Mouse (Mus musculus): Measurements from ENCODE around the gene Tspan31. TPM values are rescaled to one million over a fixed set of nuclear protein-coding genes. Genes with fewer than 3 reads are reported as not detected.
A peak's percentile ranks its signal among the peaks of the same experiment; 100 is the strongest.

Tspan31 gene
- polyA plus RNA-seq, 1 experiment from 2014 or later = 154 TPM

- peaks cover 21% of the 10 kb centered on the region; the same call in 1 of the 2 replicates for H3K36me3 ChIP-seq
These were observed 29.8 kb upstream of the Tspan31 start for GRCm38 (mm10) chr10:127099868-127100267.

DNA sequence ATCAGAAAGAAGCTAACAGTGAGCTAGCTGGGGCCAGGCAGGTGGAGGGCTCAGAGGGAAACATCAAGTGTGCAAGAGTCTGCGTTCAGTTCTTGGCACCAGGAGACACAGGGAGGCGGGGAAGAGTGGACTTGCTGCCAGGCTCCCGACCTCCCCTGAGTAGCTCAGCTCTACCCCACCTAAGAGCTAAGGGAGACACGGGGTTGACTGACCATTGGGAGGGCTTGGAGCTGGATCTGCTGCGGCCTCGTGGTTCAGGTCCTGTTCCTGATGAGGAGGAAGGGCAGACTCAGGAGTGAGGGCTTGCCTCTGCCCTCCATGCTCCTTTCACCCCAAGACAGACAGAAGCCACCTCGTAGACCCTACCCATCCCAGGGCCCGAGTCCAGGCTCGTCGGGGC lies 29.1 kb upstream of the Tspan31 start:
- peaks cover 21% of the 10 kb centered on the region; the same call in 1 of the 2 replicates for H3K36me3 ChIP-seq
- 91% methylated on average over 10 of the region's 10 CpGs for WGBS

More at GRCm38 (mm10) chr10:127099868-127100267, 29.8 kb upstream of the Tspan31 start:
- H3K4me1 ChIP-seq = no peaks in the 10 kb centered on the region
- H3K4me3 ChIP-seq (replicated peaks) = no peak overlapping the region
- H3K27ac ChIP-seq = no peak overlapping the region
- H3K9me3 ChIP-seq = no peaks in the 10 kb centered on the region
- H3K4me2 ChIP-seq = no peak overlapping the region
- no peaks in the 10 kb centered on the region for H3K27me3 ChIP-seq (replicated peaks)
- ATAC-seq (ENCODE audit: insufficient read depth, low FRiP score, low read depth) = no peak
- WGBS = 87% methylated on average over 15 of the region's 15 CpGs
- no peak overlapping the region for H3K9ac ChIP-seq

DNA sequence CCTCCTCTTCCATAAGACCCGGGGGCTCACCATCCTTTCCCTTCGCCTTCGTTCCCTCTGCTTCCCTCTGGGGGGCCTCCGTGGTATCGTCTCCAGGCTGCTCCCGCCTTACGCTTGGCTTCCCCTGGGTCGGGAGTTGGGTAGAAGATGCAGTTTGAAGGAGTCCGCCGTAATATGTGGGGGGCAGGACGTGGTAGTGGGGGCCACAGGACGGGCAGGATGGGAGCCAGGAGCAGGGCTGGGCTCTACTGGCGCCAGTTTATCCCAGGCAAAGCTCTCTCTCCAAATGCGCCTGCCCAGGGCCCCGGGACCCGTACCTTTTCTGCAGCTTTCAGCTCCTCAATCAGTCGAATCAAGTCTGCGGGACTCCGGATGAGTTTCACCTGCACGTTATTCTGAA lies 28.4 kb upstream of the Tspan31 start:
- Histone ChIP-seq H3K9ac (no peak overlapping the region), H3K27me3 (replicated peaks) (no peaks in the 10 kb centered on the region), H3K27ac (no peak overlapping the region), H3K4me3 (replicated peaks) (no peak overlapping the region), H3K4me1 (no peaks in the 10 kb centered on the region), H3K9me3 (no peaks in the 10 kb centered on the region), H3K36me3 (peaks cover 21% of the 10 kb centered on the region; the same call in 1 of the 2 replicates), H3K4me2 (no peak overlapping the region)
- no peak for ATAC-seq (ENCODE audit: insufficient read depth, low FRiP score, low read depth)
- 81% methylated on average over 20 of the region's 20 CpGs for WGBS

More for the DNA sequence above, 29.1 kb upstream of the Tspan31 start:
- Histone ChIP-seq H3K4me2 (no peak overlapping the region), H3K9me3 (no peaks in the 10 kb centered on the region), H3K27ac (no peak overlapping the region), H3K9ac (no peak overlapping the region), H3K4me3 (replicated peaks) (no peak overlapping the region), H3K4me1 (no peaks in the 10 kb centered on the region), H3K27me3 (replicated peaks) (no peaks in the 10 kb centered on the region)
- no peak for ATAC-seq (ENCODE audit: insufficient read depth, low FRiP score, low read depth)

- H3K36me3 ChIP-seq = peaks cover 22% of the 10 kb centered on the region; the same call in 1 of the 2 replicates
- no peaks in the 10 kb centered on the region for H3K9me3 ChIP-seq
- no peak overlapping the region for H3K9ac ChIP-seq
- H3K27me3 ChIP-seq (replicated peaks) = peaks cover 40% of the 10 kb centered on the region
- peaks cover 15% of the 10 kb centered on the region for H3K4me1 ChIP-seq
- 25% methylated on average over 7 of the region's 7 CpGs for WGBS
- no peak overlapping the region for H3K4me3 ChIP-seq (replicated peaks)
- H3K27ac ChIP-seq = no peak overlapping the region
- H3K4me2 ChIP-seq = no peak overlapping the region
- ATAC-seq (ENCODE audit: insufficient read depth, low FRiP score, low read depth) = peak; percentile 64; the same call in 1 of the 2 replicates
These were observed 24.3 kb upstream of the Tspan31 start for GRCm38 (mm10) chr10:127094382-127094802.

DNA sequence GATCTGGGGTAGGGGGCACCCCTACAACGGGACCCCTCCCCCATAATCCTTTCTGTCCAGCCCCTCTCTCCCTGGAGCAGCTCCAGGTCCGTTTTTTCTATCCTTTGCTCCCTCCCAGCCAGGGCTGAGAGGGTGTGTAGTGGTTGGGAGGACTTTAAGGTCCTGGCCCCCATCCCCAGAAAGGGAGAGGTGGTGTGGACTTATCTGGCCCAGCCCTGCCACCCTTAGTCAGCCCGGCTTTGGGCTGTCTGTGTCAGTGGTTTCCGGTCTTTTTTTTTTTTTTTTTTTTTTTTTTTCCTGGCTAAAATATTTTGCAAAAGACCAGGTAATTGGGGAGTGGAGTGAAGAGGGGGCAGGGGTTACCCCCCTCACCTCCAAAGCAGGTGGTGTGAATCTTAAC lies 22.7 kb upstream of the Tspan31 start:
- Histone ChIP-seq H3K36me3 (0 out of 2 replicates have a peak, but pooled peaks cover 9% of the 10 kb centered on the region), H3K9me3 (no peaks in the 10 kb centered on the region), H3K27me3 (replicated peaks) (peaks cover 52% of the 10 kb centered on the region), H3K9ac (no peak overlapping the region), H3K4me3 (replicated peaks) (no peak overlapping the region), H3K4me1 (peaks cover 15% of the 10 kb centered on the region), H3K4me2 (no peak overlapping the region), H3K27ac (no peak overlapping the region)
- 45% methylated on average over 4 of the region's 4 CpGs for WGBS
- no peak for ATAC-seq (ENCODE audit: insufficient read depth, low FRiP score, low read depth)

- peak overlapping the region; percentile 28 for H3K4me3 ChIP-seq (replicated peaks)
These were observed 21.7 kb upstream of the Tspan31 start for GRCm38 (mm10) chr10:127091507-127092396.

GRCm38 (mm10) chr10:127090560-127091411 lies 20.7 kb upstream of the Tspan31 start:
- Histone ChIP-seq H3K9me3 (no peaks in the 10 kb centered on the region), H3K36me3 (0 out of 2 replicates have a peak, but pooled peaks cover 3% of the 10 kb centered on the region), H3K4me3 (replicated peaks) (peak overlapping the region; percentile 28), H3K4me1 (peaks cover 15% of the 10 kb centered on the region), H3K4me2 (peak overlapping the region; percentile 49), H3K27me3 (replicated peaks) (peaks cover 56% of the 10 kb centered on the region), H3K27ac (no peak overlapping the region), H3K9ac (no peak overlapping the region)
- no peak for ATAC-seq (ENCODE audit: insufficient read depth, low FRiP score, low read depth)
- WGBS = 14% methylated on average over 57 of the region's 57 CpGs

More at GRCm38 (mm10) chr10:127091507-127092396, 21.7 kb upstream of the Tspan31 start:
- 0 out of 2 replicates have a peak, but pooled peaks cover 3% of the 10 kb centered on the region for H3K36me3 ChIP-seq
- no peaks in the 10 kb centered on the region for H3K9me3 ChIP-seq
- ATAC-seq (ENCODE audit: insufficient read depth, low FRiP score, low read depth) = peak; percentile 16; the same call in 1 of the 2 replicates
- WGBS = 14% methylated on average over 48 of the region's 51 CpGs
- H3K4me1 ChIP-seq = peaks cover 15% of the 10 kb centered on the region
- peaks cover 56% of the 10 kb centered on the region for H3K27me3 ChIP-seq (replicated peaks)
- peak overlapping the region; percentile 49 for H3K4me2 ChIP-seq
- no peak overlapping the region for H3K27ac ChIP-seq
- no peak overlapping the region for H3K9ac ChIP-seq

DNA sequence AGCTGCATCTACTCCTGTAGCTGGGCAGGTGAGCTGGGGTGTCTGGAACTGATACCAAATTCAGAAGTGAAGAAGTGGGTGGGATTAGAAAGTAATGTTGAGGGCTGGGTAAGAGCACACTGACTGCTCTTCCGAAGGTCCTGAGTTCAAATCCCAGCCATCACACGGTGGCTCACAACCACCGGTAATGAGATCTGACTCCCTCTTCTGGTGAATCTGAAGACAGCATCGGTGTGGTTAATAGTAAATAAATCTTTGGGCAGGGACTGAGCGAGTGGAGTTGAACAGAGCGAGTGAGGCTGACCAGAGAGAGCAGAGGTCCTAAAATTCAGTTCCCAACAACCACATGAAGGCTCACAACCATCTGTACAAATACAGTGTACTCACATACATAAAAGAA lies 15.6 kb upstream of the Tspan31 start:
- Histone ChIP-seq H3K4me1 (peaks cover 21% of the 10 kb centered on the region), H3K4me2 (no peak overlapping the region), H3K27me3 (replicated peaks) (peaks cover 56% of the 10 kb centered on the region), H3K9me3 (no peaks in the 10 kb centered on the region), H3K27ac (no peak overlapping the region), H3K4me3 (replicated peaks) (no peak overlapping the region), H3K9ac (no peak overlapping the region), H3K36me3 (no peaks in the 10 kb centered on the region)
- 63% methylated on average over 6 of the region's 6 CpGs for WGBS
- ATAC-seq (ENCODE audit: insufficient read depth, low FRiP score, low read depth) = no peak

- Histone ChIP-seq H3K36me3 (no peaks in the 10 kb centered on the region), H3K4me1 (peaks cover 26% of the 10 kb centered on the region), H3K27me3 (replicated peaks) (peaks cover 56% of the 10 kb centered on the region), H3K9me3 (no peaks in the 10 kb centered on the region), H3K9ac (no peak overlapping the region), H3K4me3 (replicated peaks) (no peak overlapping the region), H3K4me2 (no peak overlapping the region), H3K27ac (no peak overlapping the region)
- ATAC-seq (ENCODE audit: insufficient read depth, low FRiP score, low read depth) = no peak
- 80% methylated on average over 9 of the region's 9 CpGs for WGBS
These were observed 15.0 kb upstream of the Tspan31 start for GRCm38 (mm10) chr10:127085052-127085451.

DNA sequence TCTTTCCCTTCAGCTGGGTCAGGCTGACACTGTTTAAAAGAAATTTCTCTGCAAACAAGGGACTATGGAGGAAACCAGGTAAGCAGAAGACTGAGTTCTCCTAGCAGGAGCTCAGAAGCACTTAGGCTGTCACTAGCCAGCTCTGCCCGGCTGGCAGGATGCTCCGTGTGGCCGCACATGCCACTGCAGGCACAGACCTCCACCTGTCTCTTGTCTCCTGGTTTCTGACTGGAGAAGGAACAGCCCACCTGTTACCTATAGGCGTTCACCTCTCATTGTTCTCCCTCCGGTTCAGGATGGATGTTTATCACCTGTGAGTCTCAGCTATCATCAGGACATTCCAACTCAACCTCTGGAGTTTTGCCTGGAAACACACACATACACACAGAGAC lies 13.8 kb upstream of the Tspan31 start:
- H3K4me3 ChIP-seq (replicated peaks) = no peak overlapping the region
- no peak for ATAC-seq (ENCODE audit: insufficient read depth, low FRiP score, low read depth)

GRCm38 (mm10) chr10:127083292-127083914 lies 13.3 kb upstream of the Tspan31 start:
- Histone ChIP-seq H3K27me3 (replicated peaks) (peaks cover 60% of the 10 kb centered on the region), H3K4me3 (replicated peaks) (no peak overlapping the region)
- WGBS = 35% methylated on average over 8 of the region's 8 CpGs

More for the DNA sequence above, 13.8 kb upstream of the Tspan31 start:
- Histone ChIP-seq H3K36me3 (no peaks in the 10 kb centered on the region), H3K9me3 (no peaks in the 10 kb centered on the region), H3K9ac (no peak overlapping the region), H3K4me1 (peaks cover 38% of the 10 kb centered on the region), H3K27ac (no peak overlapping the region), H3K27me3 (replicated peaks) (peaks cover 56% of the 10 kb centered on the region), H3K4me2 (no peak overlapping the region)
- WGBS = 49% methylated on average over 5 of the region's 5 CpGs

More at GRCm38 (mm10) chr10:127083292-127083914, 13.3 kb upstream of the Tspan31 start:
- Histone ChIP-seq H3K36me3 (no peaks in the 10 kb centered on the region), H3K4me2 (no peak overlapping the region), H3K4me1 (peaks cover 40% of the 10 kb centered on the region), H3K27ac (no peak overlapping the region), H3K9me3 (no peaks in the 10 kb centered on the region), H3K9ac (no peak overlapping the region)
- no peak for ATAC-seq (ENCODE audit: insufficient read depth, low FRiP score, low read depth)
